Mouse (Mus musculus) Patski (cell line): ENCODE measurements around the gene Dgki. TPM values are rescaled to one million over a fixed set of nuclear protein-coding genes. Genes with fewer than 3 reads are reported as not detected.

Source experiments
- ATAC-seq: fragments of 100-300 bp; one replicate; pipeline ENCODE4 v1.8.0; 2021
- CTCF ChIA-PET: fragments of 350-600 bp; sonication (Branson Sonifier 250); formaldehyde crosslinking; loops from one replicate; lab custom pipeline; 2022; ENCODE audit warnings: inconsistent platforms; lab: Charles Lee
- POLR2A ChIA-PET: fragments of 350-600 bp; sonication (Branson Sonifier 250); formaldehyde crosslinking; loops from one replicate; lab custom pipeline; 2022; ENCODE audit warnings: antibody characterized with exemption, inconsistent platforms; lab: Charles Lee
- DNase-seq: peaks from one replicate; pipeline ENCODE4 v3.0.0-alpha.2; 2011; ENCODE audit warnings: low read depth, low spot score
- H3K27me3 ChIP-seq: fragments of 371-371 bp; one replicate; pipeline ENCODE4 v1.5.1; 2021
- CTCF ChIP-seq: fragments of 100-300 bp; IDR thresholded peaks from one replicate; pipeline ENCODE4 v1.5.1; 2021
- in situ Hi-C: fragments of 300-500 bp; cut with MboI; formaldehyde crosslinking; loops from 3 replicates; pipeline ENCODE4 v1.11.1; 2018; ENCODE audit warnings: low pct_unique_long_range_greater_than_20kb, mixed read lengths
- polyA plus RNA-seq: library from polyadenylated mRNA; unstranded; gene quantifications from one replicate; pipeline ENCODE4 v1.2.3, GENCODE M21; 2021

Gene Dgki
- polyA plus RNA-seq, 1 experiment from 2014 or later: 0.03 TPM

DNA sequence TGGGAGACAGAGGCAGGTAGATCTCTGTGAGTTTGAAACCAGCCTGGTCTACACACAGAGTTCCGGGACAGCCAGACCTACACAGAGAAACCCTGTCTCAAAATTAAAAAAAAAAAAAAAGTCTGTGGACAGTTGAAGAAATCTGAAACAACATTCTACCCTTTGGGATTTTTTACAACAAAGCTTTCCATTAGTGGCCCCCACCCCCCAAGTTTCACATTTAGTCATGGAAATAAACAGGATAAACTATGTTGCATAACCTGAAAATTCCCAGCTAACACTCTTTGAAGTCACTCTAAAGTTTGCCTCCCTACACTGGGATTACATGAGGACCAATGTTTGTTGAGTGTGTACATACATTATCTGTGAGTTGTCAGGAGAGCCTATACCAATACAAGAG, 461.2 kb downstream of the Dgki start:
- CTCF ChIA-PET: no interaction called here
- DNase-seq (no peak), ATAC-seq (no peak)
- peaks cover 16% of the 10 kb centered on the region for H3K27me3 ChIP-seq
- POLR2A ChIA-PET: no interaction called here
- in situ Hi-C loops: no loop called here
- TF ChIP-seq CTCF: no peak

DNA sequence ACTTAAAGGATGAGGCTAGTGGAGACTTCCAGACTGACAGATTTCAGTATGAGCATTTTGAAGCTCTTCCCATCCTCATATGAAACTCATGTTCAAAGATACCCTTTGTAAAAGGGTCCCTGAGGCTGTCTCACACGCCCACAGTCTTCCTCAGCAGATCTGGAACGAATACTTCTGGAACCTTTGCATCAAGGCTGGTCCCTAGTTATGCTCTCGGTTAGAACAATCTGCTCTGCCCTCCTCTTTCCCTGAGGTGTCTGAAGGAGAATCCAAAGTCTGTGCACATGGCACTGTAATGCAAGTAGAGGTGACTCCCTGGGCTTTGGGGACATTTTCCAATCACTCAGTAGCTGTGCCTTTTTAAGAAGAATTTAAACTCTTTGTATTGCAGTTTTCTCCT, 464.6 kb downstream of the Dgki start:
- ATAC-seq (no peak), DNase-seq (no peak)
- H3K27me3 ChIP-seq: peaks cover 9% of the 10 kb centered on the region
- CTCF ChIA-PET: no interaction called here
- in situ Hi-C loops: no loop called here
- TF ChIP-seq CTCF: no peak
- POLR2A ChIA-PET: no interaction called here

DNA sequence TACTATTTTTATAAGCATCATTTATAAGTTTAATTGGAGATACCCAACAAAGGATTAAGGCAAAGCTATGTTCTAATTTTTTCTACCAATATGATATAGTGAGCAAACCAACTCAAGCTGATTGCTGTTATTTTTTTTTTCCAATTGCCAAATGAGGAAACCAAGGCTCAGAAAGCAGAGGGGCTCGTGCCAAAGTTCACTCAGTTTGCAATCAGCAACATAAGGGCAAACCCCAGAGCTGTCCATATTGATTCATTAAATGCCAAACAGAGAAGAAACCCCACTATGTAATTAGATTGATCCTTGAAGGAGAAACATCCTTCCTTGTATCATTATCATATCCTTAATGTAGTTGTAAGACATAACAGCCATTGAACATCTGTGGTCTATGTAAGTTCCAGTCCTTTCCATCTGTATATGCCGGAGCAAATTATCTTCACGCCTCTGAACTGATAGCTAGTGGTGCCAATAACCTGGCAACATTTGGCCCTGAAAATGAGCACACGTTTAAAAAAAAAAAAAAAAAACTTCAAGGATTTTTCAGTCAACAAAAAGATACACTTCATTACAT, 465.2 kb downstream of the Dgki start:
- ATAC-seq (no peak), DNase-seq (no peak)
- ChIA-PET CTCF (no interaction called here), POLR2A (interaction anchor here (0.6 kb wide), 1 partner anchor 786 kb away, joined by 6 read pairs; no protein-coding TSS in a partner anchor)
- peaks cover 9% of the 10 kb centered on the region for H3K27me3 ChIP-seq
- in situ Hi-C loops: no loop called here
- no peak for TF ChIP-seq CTCF

- H3K27me3 ChIP-seq: peaks cover 9% of the 10 kb centered on the region
- in situ Hi-C loops: no loop called here
- TF ChIP-seq CTCF: no peak
- no peak for ATAC-seq
- ChIA-PET CTCF (no interaction called here), POLR2A (no interaction called here)
- no peak for DNase-seq
Measured at GRCm38 (mm10) chr6:36832681-36833080, 467.3 kb downstream of the Dgki start.

- TF ChIP-seq CTCF: no peak
- POLR2A ChIA-PET: no interaction called here
- ATAC-seq (no peak), DNase-seq (no peak)
- CTCF ChIA-PET: no interaction called here
- peaks cover 7% of the 10 kb centered on the region for H3K27me3 ChIP-seq
- in situ Hi-C loops: no loop called here
Measured at GRCm38 (mm10) chr6:36832207-36832606, 467.8 kb downstream of the Dgki start.

- ATAC-seq: no peak
- no peak for DNase-seq
- ChIA-PET POLR2A (no interaction called here), CTCF (no interaction called here)
- TF ChIP-seq CTCF: no peak
- in situ Hi-C loops: no loop called here
- no peaks in the 10 kb centered on the region for H3K27me3 ChIP-seq
Measured at GRCm38 (mm10) chr6:36830371-36830925, 469.5 kb downstream of the Dgki start.

- TF ChIP-seq CTCF: no peak
- POLR2A ChIA-PET: no interaction called here
- in situ Hi-C loops: no loop called here
- CTCF ChIA-PET: no interaction called here
- peaks cover 6% of the 10 kb centered on the region for H3K27me3 ChIP-seq
- ATAC-seq (no peak), DNase-seq (no peak)
Measured at GRCm38 (mm10) chr6:36819784-36820050, 480.3 kb downstream of the Dgki start.

GRCm38 (mm10) chr6:36819019-36819783, 480.8 kb downstream of the Dgki start:
- ATAC-seq (no peak), DNase-seq (no peak)
- peaks cover 6% of the 10 kb centered on the region for H3K27me3 ChIP-seq
- no peak for TF ChIP-seq CTCF
- in situ Hi-C loops: no loop called here
- ChIA-PET CTCF (no interaction called here), POLR2A (no interaction called here)

DNA sequence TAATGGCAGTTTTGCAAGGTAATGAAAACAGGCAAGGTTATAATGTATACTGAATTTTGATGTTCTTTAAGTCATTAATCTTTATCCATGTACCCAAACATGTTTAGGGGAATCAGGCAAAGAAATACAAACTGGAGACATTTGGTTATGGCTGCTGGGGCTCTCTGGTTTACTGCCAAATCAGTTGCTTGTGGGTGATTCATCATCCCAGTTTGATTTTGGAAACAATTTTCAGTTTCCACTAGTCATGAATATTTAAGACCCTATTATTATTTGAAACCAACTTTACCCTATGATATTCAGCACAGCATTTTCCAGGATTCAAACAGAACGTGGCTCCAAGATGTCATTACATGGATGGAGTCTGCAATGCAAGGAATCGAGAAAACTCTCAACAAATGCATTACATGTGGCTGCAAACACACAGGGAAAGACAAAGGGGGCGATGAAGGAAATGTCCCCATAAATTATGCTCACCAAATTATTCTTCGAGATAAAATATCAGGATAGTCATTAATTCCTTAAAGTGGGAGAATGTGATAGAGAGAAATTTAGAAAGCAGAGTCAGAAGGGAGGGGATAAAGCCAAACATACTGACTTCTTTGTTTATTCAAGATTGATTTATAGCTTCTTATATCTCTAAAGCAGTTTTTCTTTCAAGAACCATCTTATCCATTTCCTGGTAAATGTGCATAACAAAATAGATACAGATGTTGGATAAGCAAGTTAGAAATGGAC, 481.5 kb downstream of the Dgki start:
- ChIA-PET CTCF (no interaction called here), POLR2A (no interaction called here)
- no peak for ATAC-seq
- peaks cover 6% of the 10 kb centered on the region for H3K27me3 ChIP-seq
- in situ Hi-C loops: no loop called here
- TF ChIP-seq CTCF: no peak
- no peak for DNase-seq

DNA sequence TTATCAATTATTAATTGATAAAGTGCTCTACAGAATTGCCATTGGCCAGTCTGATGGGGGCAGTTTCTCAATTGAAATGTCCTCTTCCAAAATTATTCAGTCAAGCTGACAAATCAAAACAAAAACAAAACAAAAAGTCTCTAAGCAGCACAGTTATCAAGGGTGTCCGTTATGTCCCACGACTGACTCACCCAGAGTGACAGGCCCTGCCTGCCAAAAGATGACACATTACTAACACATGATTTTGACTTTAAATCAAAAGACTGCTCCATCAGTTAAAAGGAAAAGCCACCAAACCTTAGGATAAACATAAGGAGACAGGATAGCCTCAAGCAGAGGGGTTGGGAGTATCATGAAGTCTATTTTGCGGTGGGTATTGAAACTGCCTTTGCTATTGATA, 483.3 kb downstream of the Dgki start:
- ATAC-seq: no peak
- ChIA-PET CTCF (no interaction called here), POLR2A (no interaction called here)
- H3K27me3 ChIP-seq: peaks cover 6% of the 10 kb centered on the region
- DNase-seq: no peak
- in situ Hi-C loops: no loop called here
- no peak for TF ChIP-seq CTCF

DNA sequence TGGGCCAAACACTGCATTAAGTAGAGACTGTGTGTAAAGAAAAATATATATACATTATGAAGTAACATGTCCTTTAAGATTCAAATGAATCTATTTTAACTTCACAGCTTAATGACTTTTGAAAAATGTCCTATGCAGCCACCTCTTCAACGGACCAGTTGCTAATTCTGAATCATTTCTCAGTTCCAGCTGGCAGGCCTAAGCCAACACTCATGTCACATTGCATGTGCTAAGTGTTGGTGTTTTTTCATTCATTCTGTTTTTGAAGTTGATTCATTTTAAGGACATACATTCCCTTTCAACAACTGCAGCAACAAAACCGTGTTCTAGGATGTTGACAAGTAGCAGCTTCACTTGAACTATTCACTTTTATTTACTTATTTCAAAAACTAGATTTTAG, 484.0 kb downstream of the Dgki start:
- POLR2A ChIA-PET: no interaction called here
- CTCF ChIA-PET: interaction anchor here (1.2 kb wide), 1 partner anchor 10 kb away, joined by 3 read pairs; no protein-coding TSS in a partner anchor
- in situ Hi-C loops: no loop called here
- TF ChIP-seq CTCF: no peak
- DNase-seq: no peak
- H3K27me3 ChIP-seq: peaks cover 6% of the 10 kb centered on the region
- ATAC-seq: no peak
